Mouse (Mus musculus): ENCODE measurements around the gene Dach1. TPM values are rescaled to one million over a fixed set of nuclear protein-coding genes. Genes with fewer than 3 reads are reported as not detected.

Gene Dach1
- polyA plus RNA-seq, 1 experiment from 2014 or later = 9.4 TPM

- Histone ChIP-seq H3K36me3 (ENCODE audit: control insufficient read depth, insufficient read depth, low read length) (no peaks in the 10 kb centered on the region), H3K27me3 (ENCODE audit: control insufficient read depth, insufficient read depth, low read depth, low read length) (no peaks in the 10 kb centered on the region), H3K4me2 (ENCODE audit: low read length) (no peak overlapping the region), H3K9ac (ENCODE audit: low read depth, low read length) (no peak overlapping the region), H3K9me3 (replicated peaks; ENCODE audit: control insufficient read depth, low read length, poor library complexity, severe bottlenecking) (no peaks in the 10 kb centered on the region), H3K4me1 (ENCODE audit: control insufficient read depth, insufficient read depth, low read length) (no peaks in the 10 kb centered on the region), H3K4me3 (ENCODE audit: low read depth, low read length) (no peak overlapping the region), H3K27ac (ENCODE audit: low read length) (no peak overlapping the region)
- ATAC-seq = no peak
- 0% methylated on average over 1 of the region's 1 CpGs for WGBS
These were observed 134.3 kb downstream of the Dach1 start for GRCm38 (mm10) chr14:98035261-98035660.

- H3K27me3 ChIP-seq (ENCODE audit: control insufficient read depth, insufficient read depth, low read depth, low read length) = no peaks in the 10 kb centered on the region
- WGBS = 89% methylated on average over 4 of the region's 4 CpGs
These were observed 146.0 kb downstream of the Dach1 start for GRCm38 (mm10) chr14:98023540-98023939.

GRCm38 (mm10) chr14:98014053-98014452 lies 155.5 kb downstream of the Dach1 start:
- Histone ChIP-seq H3K36me3 (ENCODE audit: control insufficient read depth, insufficient read depth, low read length) (no peaks in the 10 kb centered on the region), H3K4me3 (ENCODE audit: low read depth, low read length) (no peak overlapping the region), H3K4me1 (ENCODE audit: control insufficient read depth, insufficient read depth, low read length) (peaks cover 2% of the 10 kb centered on the region; the same call in 1 of the 2 replicates), H3K27ac (ENCODE audit: low read length) (no peak overlapping the region), H3K27me3 (ENCODE audit: control insufficient read depth, insufficient read depth, low read depth, low read length) (no peaks in the 10 kb centered on the region), H3K4me2 (ENCODE audit: low read length) (no peak overlapping the region), H3K9me3 (replicated peaks; ENCODE audit: control insufficient read depth, low read length, poor library complexity, severe bottlenecking) (no peaks in the 10 kb centered on the region), H3K9ac (ENCODE audit: low read depth, low read length) (no peak overlapping the region)
- no peak for ATAC-seq
- 93% methylated on average over 1 of the region's 1 CpGs for WGBS

More at GRCm38 (mm10) chr14:98023540-98023939, 146.0 kb downstream of the Dach1 start:
- Histone ChIP-seq H3K4me2 (ENCODE audit: low read length) (no peak overlapping the region), H3K27ac (ENCODE audit: low read length) (no peak overlapping the region), H3K4me3 (ENCODE audit: low read depth, low read length) (no peak overlapping the region), H3K9me3 (replicated peaks; ENCODE audit: control insufficient read depth, low read length, poor library complexity, severe bottlenecking) (no peaks in the 10 kb centered on the region), H3K4me1 (ENCODE audit: control insufficient read depth, insufficient read depth, low read length) (no peaks in the 10 kb centered on the region), H3K9ac (ENCODE audit: low read depth, low read length) (no peak overlapping the region), H3K36me3 (ENCODE audit: control insufficient read depth, insufficient read depth, low read length) (no peaks in the 10 kb centered on the region)
- ATAC-seq = no peak

- Histone ChIP-seq H3K4me2 (ENCODE audit: low read length) (no peak overlapping the region), H3K9ac (ENCODE audit: low read depth, low read length) (no peak overlapping the region), H3K4me3 (ENCODE audit: low read depth, low read length) (no peak overlapping the region), H3K9me3 (replicated peaks; ENCODE audit: control insufficient read depth, low read length, poor library complexity, severe bottlenecking) (no peaks in the 10 kb centered on the region), H3K36me3 (ENCODE audit: control insufficient read depth, insufficient read depth, low read length) (no peaks in the 10 kb centered on the region), H3K27me3 (ENCODE audit: control insufficient read depth, insufficient read depth, low read depth, low read length) (no peaks in the 10 kb centered on the region), H3K27ac (ENCODE audit: low read length) (no peak overlapping the region), H3K4me1 (ENCODE audit: control insufficient read depth, insufficient read depth, low read length) (no peaks in the 10 kb centered on the region)
- ATAC-seq = no peak
- WGBS = 84% methylated on average over 6 of the region's 6 CpGs
These were observed 161.1 kb downstream of the Dach1 start for GRCm38 (mm10) chr14:98008501-98008900.

GRCm38 (mm10) chr14:98002021-98002680 lies 167.4 kb downstream of the Dach1 start:
- H3K9ac ChIP-seq (ENCODE audit: low read depth, low read length) = no peak overlapping the region
- no peaks in the 10 kb centered on the region for H3K27me3 ChIP-seq (ENCODE audit: control insufficient read depth, insufficient read depth, low read depth, low read length)
- no peaks in the 10 kb centered on the region for H3K36me3 ChIP-seq (ENCODE audit: control insufficient read depth, insufficient read depth, low read length)
- ATAC-seq = no peak
- WGBS = 67% methylated on average over 1 of the region's 1 CpGs
- no peak overlapping the region for H3K4me3 ChIP-seq (ENCODE audit: low read depth, low read length)
- no peak overlapping the region for H3K27ac ChIP-seq (ENCODE audit: low read length)
- no peaks in the 10 kb centered on the region for H3K4me1 ChIP-seq (ENCODE audit: control insufficient read depth, insufficient read depth, low read length)
- H3K4me2 ChIP-seq (ENCODE audit: low read length) = no peak overlapping the region
- H3K9me3 ChIP-seq (replicated peaks; ENCODE audit: control insufficient read depth, low read length, poor library complexity, severe bottlenecking) = no peaks in the 10 kb centered on the region

GRCm38 (mm10) chr14:97998584-97998983 lies 171.0 kb downstream of the Dach1 start:
- Histone ChIP-seq H3K4me3 (ENCODE audit: low read depth, low read length) (no peak overlapping the region), H3K4me2 (ENCODE audit: low read length) (no peak overlapping the region), H3K9ac (ENCODE audit: low read depth, low read length) (no peak overlapping the region), H3K9me3 (replicated peaks; ENCODE audit: control insufficient read depth, low read length, poor library complexity, severe bottlenecking) (no peaks in the 10 kb centered on the region), H3K4me1 (ENCODE audit: control insufficient read depth, insufficient read depth, low read length) (no peaks in the 10 kb centered on the region), H3K27ac (ENCODE audit: low read length) (no peak overlapping the region), H3K36me3 (ENCODE audit: control insufficient read depth, insufficient read depth, low read length) (no peaks in the 10 kb centered on the region), H3K27me3 (ENCODE audit: control insufficient read depth, insufficient read depth, low read depth, low read length) (no peaks in the 10 kb centered on the region)
- ATAC-seq = no peak

- no peaks in the 10 kb centered on the region for H3K36me3 ChIP-seq (ENCODE audit: control insufficient read depth, insufficient read depth, low read length)
- no peaks in the 10 kb centered on the region for H3K9me3 ChIP-seq (replicated peaks; ENCODE audit: control insufficient read depth, low read length, poor library complexity, severe bottlenecking)
- no peak overlapping the region for H3K4me2 ChIP-seq (ENCODE audit: low read length)
- no peaks in the 10 kb centered on the region for H3K4me1 ChIP-seq (ENCODE audit: control insufficient read depth, insufficient read depth, low read length)
- no peak for ATAC-seq
- no peak overlapping the region for H3K27ac ChIP-seq (ENCODE audit: low read length)
- WGBS = 81% methylated on average over 3 of the region's 3 CpGs
- no peaks in the 10 kb centered on the region for H3K27me3 ChIP-seq (ENCODE audit: control insufficient read depth, insufficient read depth, low read depth, low read length)
- no peak overlapping the region for H3K9ac ChIP-seq (ENCODE audit: low read depth, low read length)
- no peak overlapping the region for H3K4me3 ChIP-seq (ENCODE audit: low read depth, low read length)
These were observed 186.3 kb downstream of the Dach1 start for GRCm38 (mm10) chr14:97983251-97983650.

GRCm38 (mm10) chr14:97982676-97983075 lies 186.9 kb downstream of the Dach1 start:
- Histone ChIP-seq H3K9ac (ENCODE audit: low read depth, low read length) (no peak overlapping the region), H3K27me3 (ENCODE audit: control insufficient read depth, insufficient read depth, low read depth, low read length) (no peaks in the 10 kb centered on the region), H3K4me1 (ENCODE audit: control insufficient read depth, insufficient read depth, low read length) (no peaks in the 10 kb centered on the region), H3K4me3 (ENCODE audit: low read depth, low read length) (no peak overlapping the region), H3K9me3 (replicated peaks; ENCODE audit: control insufficient read depth, low read length, poor library complexity, severe bottlenecking) (no peaks in the 10 kb centered on the region), H3K4me2 (ENCODE audit: low read length) (no peak overlapping the region), H3K36me3 (ENCODE audit: control insufficient read depth, insufficient read depth, low read length) (no peaks in the 10 kb centered on the region), H3K27ac (ENCODE audit: low read length) (no peak overlapping the region)
- no peak for ATAC-seq
- WGBS = 80% methylated on average over 6 of the region's 6 CpGs

GRCm38 (mm10) chr14:97980879-97981278 lies 188.7 kb downstream of the Dach1 start:
- no peak overlapping the region for H3K4me3 ChIP-seq (ENCODE audit: low read depth, low read length)
- ATAC-seq = no peak
- no peak overlapping the region for H3K27ac ChIP-seq (ENCODE audit: low read length)
- H3K27me3 ChIP-seq (ENCODE audit: control insufficient read depth, insufficient read depth, low read depth, low read length) = no peaks in the 10 kb centered on the region
- H3K36me3 ChIP-seq (ENCODE audit: control insufficient read depth, insufficient read depth, low read length) = no peaks in the 10 kb centered on the region
- H3K4me1 ChIP-seq (ENCODE audit: control insufficient read depth, insufficient read depth, low read length) = 0 out of 2 replicates have a peak, but pooled peaks cover 2% of the 10 kb centered on the region
- H3K9ac ChIP-seq (ENCODE audit: low read depth, low read length) = no peak overlapping the region
- no peaks in the 10 kb centered on the region for H3K9me3 ChIP-seq (replicated peaks; ENCODE audit: control insufficient read depth, low read length, poor library complexity, severe bottlenecking)
- WGBS = 31% methylated on average over 4 of the region's 4 CpGs
- H3K4me2 ChIP-seq (ENCODE audit: low read length) = no peak overlapping the region

Data from midbrain, embryonic 16.5 days (tissue).